Mouse (Mus musculus): ENCODE measurements at regions not wholly inside any gene's neighbourhood (a gene's known extent, or its start where the extent isn't known, plus 50 kb on each side); places are given as distances from the start of the nearest gene placed in this dataset. TPM values are rescaled to one million over a fixed set of nuclear protein-coding genes. Genes with fewer than 3 reads are reported as not detected.

Small RNA genes lying in the stretch of these regions (microRNA-seq; reads per million reads assigned to microRNA genes)
- not detected for gene Gm24710

Data from embryonic facial prominence, embryonic 10.5 days (tissue).